Mouse (Mus musculus): Measurements from ENCODE around the gene Sall4. TPM values are rescaled to one million over a fixed set of nuclear protein-coding genes. Genes with fewer than 3 reads are reported as not detected.

Gene Sall4
- polyA plus RNA-seq, 1 experiment from 2014 or later, result 0.09 TPM

GRCm38 (mm10) chr2:168734023-168734422 lies 33.7 kb downstream of the Sall4 start:
- Histone ChIP-seq H3K9ac (replicated peaks; ENCODE audit: low read length) (no peak overlapping the region), H3K27ac (ENCODE audit: low read length) (no peak overlapping the region), H3K9me3 (ENCODE audit: low read length) (no peaks in the 10 kb centered on the region), H3K36me3 (ENCODE audit: insufficient read depth, low read length) (no peaks in the 10 kb centered on the region), H3K4me2 (replicated peaks; ENCODE audit: low read depth, low read length) (no peak overlapping the region), H3K4me1 (ENCODE audit: insufficient read depth, low read length) (no peaks in the 10 kb centered on the region), H3K4me3 (ENCODE audit: low read length) (no peak overlapping the region), H3K27me3 (ENCODE audit: insufficient read depth, low read length) (no peaks in the 10 kb centered on the region)
- ATAC-seq (ENCODE audit: low FRiP score, low TSS enrichment), result no peak
- WGBS, result 55% methylated on average over 11 of the region's 11 CpGs

DNA sequence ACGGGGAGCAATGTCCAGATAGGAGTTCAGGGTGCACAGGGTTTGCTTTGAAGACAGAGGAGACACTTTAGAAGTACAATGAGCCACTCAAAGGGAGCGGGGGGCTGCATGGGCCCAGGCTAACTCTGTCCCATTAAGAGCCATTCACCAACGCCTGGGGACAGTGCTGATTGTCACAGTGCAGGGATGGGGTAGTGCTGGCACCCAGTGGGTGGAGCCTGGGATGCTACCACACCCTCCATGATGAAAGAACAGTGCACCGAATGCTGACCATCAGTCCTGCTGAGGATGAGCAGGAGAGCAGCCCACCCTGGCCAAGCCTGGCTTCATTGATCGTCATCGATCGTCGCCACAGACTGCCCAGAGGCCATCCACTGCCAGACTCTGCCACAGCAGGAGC lies 36.5 kb downstream of the Sall4 start:
- H3K36me3 ChIP-seq (ENCODE audit: insufficient read depth, low read length), result no peaks in the 10 kb centered on the region
- no peak for ATAC-seq (ENCODE audit: low FRiP score, low TSS enrichment)
- WGBS, result 77% methylated on average over 8 of the region's 8 CpGs

GRCm38 (mm10) chr2:168729736-168730135 lies 38.0 kb downstream of the Sall4 start:
- H3K27ac ChIP-seq (ENCODE audit: low read length), result no peak overlapping the region

More for the DNA sequence above, 36.5 kb downstream of the Sall4 start:
- Histone ChIP-seq H3K27me3 (ENCODE audit: insufficient read depth, low read length) (no peaks in the 10 kb centered on the region), H3K4me2 (replicated peaks; ENCODE audit: low read depth, low read length) (no peak overlapping the region), H3K9me3 (ENCODE audit: low read length) (no peaks in the 10 kb centered on the region), H3K27ac (ENCODE audit: low read length) (no peak overlapping the region), H3K4me1 (ENCODE audit: insufficient read depth, low read length) (peaks cover 6% of the 10 kb centered on the region), H3K9ac (replicated peaks; ENCODE audit: low read length) (no peak overlapping the region), H3K4me3 (ENCODE audit: low read length) (no peak overlapping the region)

GRCm38 (mm10) chr2:168728045-168728444 lies 39.7 kb downstream of the Sall4 start:
- H3K9me3 ChIP-seq (ENCODE audit: low read length), result no peaks in the 10 kb centered on the region
- H3K36me3 ChIP-seq (ENCODE audit: insufficient read depth, low read length), result no peaks in the 10 kb centered on the region
- no peaks in the 10 kb centered on the region for H3K27me3 ChIP-seq (ENCODE audit: insufficient read depth, low read length)
- no peak overlapping the region for H3K4me3 ChIP-seq (ENCODE audit: low read length)
- H3K9ac ChIP-seq (replicated peaks; ENCODE audit: low read length), result no peak overlapping the region
- H3K4me1 ChIP-seq (ENCODE audit: insufficient read depth, low read length), result peaks cover 12% of the 10 kb centered on the region
- no peak for ATAC-seq (ENCODE audit: low FRiP score, low TSS enrichment)
- no peak overlapping the region for H3K4me2 ChIP-seq (replicated peaks; ENCODE audit: low read depth, low read length)
- H3K27ac ChIP-seq (ENCODE audit: low read length), result no peak overlapping the region
- 54% methylated on average over 12 of the region's 12 CpGs for WGBS

More at GRCm38 (mm10) chr2:168729736-168730135, 38.0 kb downstream of the Sall4 start:
- no peak overlapping the region for H3K9ac ChIP-seq (replicated peaks; ENCODE audit: low read length)
- no peak for ATAC-seq (ENCODE audit: low FRiP score, low TSS enrichment)
- 85% methylated on average over 12 of the region's 12 CpGs for WGBS
- no peaks in the 10 kb centered on the region for H3K9me3 ChIP-seq (ENCODE audit: low read length)
- no peak overlapping the region for H3K4me3 ChIP-seq (ENCODE audit: low read length)
- no peaks in the 10 kb centered on the region for H3K27me3 ChIP-seq (ENCODE audit: insufficient read depth, low read length)
- peaks cover 12% of the 10 kb centered on the region for H3K4me1 ChIP-seq (ENCODE audit: insufficient read depth, low read length)
- H3K36me3 ChIP-seq (ENCODE audit: insufficient read depth, low read length), result no peaks in the 10 kb centered on the region
- H3K4me2 ChIP-seq (replicated peaks; ENCODE audit: low read depth, low read length), result no peak overlapping the region

DNA sequence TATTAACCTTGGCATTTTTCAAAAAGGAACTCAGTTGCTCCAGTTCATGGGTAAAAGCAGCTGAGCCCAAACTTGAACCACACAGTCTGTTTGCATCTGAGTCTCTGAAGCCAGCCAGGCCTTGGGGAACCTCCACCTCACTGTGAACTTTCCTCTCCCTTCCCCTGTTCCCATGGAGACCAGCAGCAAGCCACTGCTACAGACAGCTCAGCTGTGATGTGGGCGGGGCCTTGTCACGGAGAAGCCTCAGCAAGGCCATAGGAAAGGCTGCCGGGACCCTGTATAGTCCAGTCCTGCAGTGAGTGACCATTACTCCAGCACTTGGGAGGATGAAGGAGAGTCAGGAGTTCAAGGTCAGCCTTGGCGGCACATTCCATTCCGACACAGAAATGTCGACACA lies 41.7 kb downstream of the Sall4 start:
- Histone ChIP-seq H3K9me3 (ENCODE audit: low read length) (no peaks in the 10 kb centered on the region), H3K4me3 (ENCODE audit: low read length) (no peak overlapping the region), H3K4me1 (ENCODE audit: insufficient read depth, low read length) (peaks cover 17% of the 10 kb centered on the region), H3K9ac (replicated peaks; ENCODE audit: low read length) (no peak overlapping the region), H3K36me3 (ENCODE audit: insufficient read depth, low read length) (no peaks in the 10 kb centered on the region), H3K27me3 (ENCODE audit: insufficient read depth, low read length) (no peaks in the 10 kb centered on the region), H3K27ac (ENCODE audit: low read length) (no peak overlapping the region), H3K4me2 (replicated peaks; ENCODE audit: low read depth, low read length) (no peak overlapping the region)
- 39% methylated on average over 6 of the region's 6 CpGs for WGBS
- ATAC-seq (ENCODE audit: low FRiP score, low TSS enrichment), result peak; percentile 89

DNA sequence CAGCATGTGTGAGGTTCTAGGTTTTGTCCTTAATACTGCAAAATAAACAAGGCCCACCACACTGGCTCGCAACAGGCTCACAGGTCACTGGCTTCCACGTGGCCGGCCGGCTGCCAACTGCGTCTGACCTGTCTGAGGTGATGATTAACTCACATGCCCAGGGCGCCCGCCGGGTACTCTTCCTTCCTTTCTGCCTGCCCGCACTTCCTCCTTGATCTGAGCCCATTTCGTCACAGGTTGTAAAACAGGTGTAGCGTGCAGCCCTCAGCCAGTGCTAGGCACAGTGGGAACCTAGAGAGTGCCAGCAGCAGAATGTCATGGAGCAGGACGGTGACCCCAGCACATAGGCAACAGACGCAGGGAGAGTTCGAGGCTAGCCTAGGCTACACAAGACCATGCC lies 46.4 kb downstream of the Sall4 start:
- Histone ChIP-seq H3K4me2 (replicated peaks; ENCODE audit: low read depth, low read length) (no peak overlapping the region), H3K9ac (replicated peaks; ENCODE audit: low read length) (no peak overlapping the region), H3K9me3 (ENCODE audit: low read length) (no peaks in the 10 kb centered on the region), H3K4me1 (ENCODE audit: insufficient read depth, low read length) (peaks cover 11% of the 10 kb centered on the region), H3K27me3 (ENCODE audit: insufficient read depth, low read length) (no peaks in the 10 kb centered on the region), H3K36me3 (ENCODE audit: insufficient read depth, low read length) (no peaks in the 10 kb centered on the region), H3K4me3 (ENCODE audit: low read length) (no peak overlapping the region), H3K27ac (ENCODE audit: low read length) (no peak overlapping the region)
- 36% methylated on average over 14 of the region's 14 CpGs for WGBS
- peak; percentile 85 for ATAC-seq (ENCODE audit: low FRiP score, low TSS enrichment)

GRCm38 (mm10) chr2:168719742-168720141 lies 48.0 kb downstream of the Sall4 start:
- no peak for ATAC-seq (ENCODE audit: low FRiP score, low TSS enrichment)
- Histone ChIP-seq H3K4me3 (ENCODE audit: low read length) (no peak overlapping the region), H3K27ac (ENCODE audit: low read length) (no peak overlapping the region), H3K4me1 (ENCODE audit: insufficient read depth, low read length) (peaks cover 5% of the 10 kb centered on the region; the same call in 1 of the 2 replicates), H3K9ac (replicated peaks; ENCODE audit: low read length) (no peak overlapping the region), H3K9me3 (ENCODE audit: low read length) (no peaks in the 10 kb centered on the region), H3K27me3 (ENCODE audit: insufficient read depth, low read length) (no peaks in the 10 kb centered on the region), H3K4me2 (replicated peaks; ENCODE audit: low read depth, low read length) (no peak overlapping the region), H3K36me3 (ENCODE audit: insufficient read depth, low read length) (no peaks in the 10 kb centered on the region)
- WGBS, result 77% methylated on average over 4 of the region's 4 CpGs

GRCm38 (mm10) chr2:168718735-168719134 lies 49.0 kb downstream of the Sall4 start:
- Histone ChIP-seq H3K36me3 (ENCODE audit: insufficient read depth, low read length) (no peaks in the 10 kb centered on the region), H3K4me1 (ENCODE audit: insufficient read depth, low read length) (peaks cover 5% of the 10 kb centered on the region; the same call in 1 of the 2 replicates), H3K27ac (ENCODE audit: low read length) (no peak overlapping the region), H3K9me3 (ENCODE audit: low read length) (no peaks in the 10 kb centered on the region), H3K4me3 (ENCODE audit: low read length) (no peak overlapping the region), H3K27me3 (ENCODE audit: insufficient read depth, low read length) (no peaks in the 10 kb centered on the region), H3K9ac (replicated peaks; ENCODE audit: low read length) (no peak overlapping the region), H3K4me2 (replicated peaks; ENCODE audit: low read depth, low read length) (no peak overlapping the region)
- WGBS, result 73% methylated on average over 10 of the region's 10 CpGs
- no peak for ATAC-seq (ENCODE audit: low FRiP score, low TSS enrichment)

DNA sequence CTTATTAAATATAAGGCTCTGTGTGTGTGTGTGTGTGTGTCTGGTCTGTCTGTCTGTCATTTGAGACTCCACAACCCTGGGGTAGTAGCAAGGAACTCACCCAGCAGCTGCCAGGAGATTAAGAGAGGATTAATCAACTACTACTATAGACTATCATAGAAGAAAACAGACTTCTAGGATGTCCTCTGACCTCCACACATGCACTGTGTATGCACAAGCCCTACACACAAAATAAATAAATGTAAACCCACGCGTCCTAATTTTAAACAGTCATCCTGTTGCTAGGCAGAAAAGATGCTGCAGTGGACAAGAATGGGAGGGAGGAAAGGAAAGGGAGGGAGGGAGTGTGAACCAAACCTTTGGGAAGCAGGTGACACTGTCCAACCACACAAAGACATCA lies 49.5 kb downstream of the Sall4 start:
- Histone ChIP-seq H3K9ac (replicated peaks; ENCODE audit: low read length) (no peak overlapping the region), H3K4me2 (replicated peaks; ENCODE audit: low read depth, low read length) (no peak overlapping the region), H3K27ac (ENCODE audit: low read length) (no peak overlapping the region), H3K4me1 (ENCODE audit: insufficient read depth, low read length) (peaks cover 5% of the 10 kb centered on the region; the same call in 1 of the 2 replicates), H3K4me3 (ENCODE audit: low read length) (no peak overlapping the region), H3K27me3 (ENCODE audit: insufficient read depth, low read length) (no peaks in the 10 kb centered on the region), H3K9me3 (ENCODE audit: low read length) (no peaks in the 10 kb centered on the region), H3K36me3 (ENCODE audit: insufficient read depth, low read length) (no peaks in the 10 kb centered on the region)
- no peak for ATAC-seq (ENCODE audit: low FRiP score, low TSS enrichment)
- 95% methylated on average over 2 of the region's 2 CpGs for WGBS

DNA sequence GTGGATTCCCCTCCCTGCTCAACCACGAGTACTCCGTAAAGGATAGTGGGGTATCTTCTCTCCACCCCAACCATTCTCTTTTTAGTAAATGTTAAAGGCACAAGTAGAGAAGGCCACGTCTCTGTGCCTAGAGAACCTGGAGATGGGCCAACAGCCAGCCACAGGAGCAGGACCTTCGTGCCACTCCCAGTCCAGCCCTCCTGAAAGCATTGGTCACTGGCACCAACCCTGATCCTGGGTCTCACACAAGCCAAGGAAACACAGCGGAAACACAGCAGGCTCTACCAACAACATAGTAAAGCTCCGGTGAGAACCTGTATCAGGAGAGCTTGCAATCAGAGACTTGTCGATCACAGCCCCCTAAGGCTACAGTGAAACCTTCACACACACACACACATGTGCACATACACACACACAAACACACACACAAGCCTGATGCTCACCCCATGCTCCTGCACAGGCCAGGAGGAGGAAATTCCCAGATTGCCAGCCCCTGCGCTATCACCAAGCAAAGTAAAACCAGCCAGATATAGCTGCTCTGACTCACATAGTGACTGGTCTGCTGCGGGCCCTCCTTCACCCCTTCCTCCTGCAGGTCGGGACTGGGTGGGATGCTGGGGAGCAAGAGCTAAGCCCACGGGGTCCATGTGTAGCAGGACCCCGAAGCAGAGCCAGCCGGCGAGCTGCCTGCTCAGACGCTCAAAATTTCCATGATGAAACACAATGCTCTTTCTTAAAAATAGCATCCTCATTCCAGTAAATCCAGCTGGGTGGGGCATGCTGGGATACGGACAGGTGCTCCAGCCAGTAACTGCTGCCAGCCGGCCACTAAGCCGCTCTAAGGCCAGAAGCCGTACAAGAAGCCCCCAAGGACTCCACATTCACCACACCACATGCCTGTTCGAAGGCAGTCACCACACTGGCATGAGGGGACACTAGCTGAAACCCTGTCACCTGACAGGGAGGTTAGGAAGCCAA lies 55.3 kb downstream of the Sall4 start:
- H3K4me2 ChIP-seq (replicated peaks; ENCODE audit: low read depth, low read length), result no peak overlapping the region
- H3K9me3 ChIP-seq (ENCODE audit: low read length), result no peaks in the 10 kb centered on the region
- H3K9ac ChIP-seq (replicated peaks; ENCODE audit: low read length), result no peak overlapping the region
- no peak overlapping the region for H3K4me3 ChIP-seq (ENCODE audit: low read length)
- no peak for ATAC-seq (ENCODE audit: low FRiP score, low TSS enrichment)
- no peaks in the 10 kb centered on the region for H3K36me3 ChIP-seq (ENCODE audit: insufficient read depth, low read length)
- H3K27ac ChIP-seq (ENCODE audit: low read length), result no peak overlapping the region
- no peaks in the 10 kb centered on the region for H3K27me3 ChIP-seq (ENCODE audit: insufficient read depth, low read length)
- H3K4me1 ChIP-seq (ENCODE audit: insufficient read depth, low read length), result no peaks in the 10 kb centered on the region
- 83% methylated on average over 20 of the region's 20 CpGs for WGBS

All from kidney, embryonic 16.5 days (tissue).